Mouse (Mus musculus): ENCODE measurements around the gene F830045P16Rik.

GRCm38 (mm10) chr2:129531890-129532289 lies 4.5 kb downstream of the F830045P16Rik start:
- TF ChIP-seq CTCF (IDR thresholded peaks at IDR 0.05; ENCODE audit: extremely low read depth, insufficient read length, insufficient replicate concordance, low read depth, low read length) (no peak), POLR2A (IDR thresholded peaks at IDR 0.05; ENCODE audit: low read depth, low read length) (no peak)

Data from small intestine, adult 2 months (tissue).